Mouse (Mus musculus): Measurements from ENCODE around the gene Pea15a.

The Pea15a gene

GRCm38 (mm10) chr1:172204814-172205740 lies 1.5 kb downstream of the Pea15a start:
- no peak for DNase-seq (ENCODE audit: low read depth in 2 of 2, low spot score in 2 of 2)

DNA sequence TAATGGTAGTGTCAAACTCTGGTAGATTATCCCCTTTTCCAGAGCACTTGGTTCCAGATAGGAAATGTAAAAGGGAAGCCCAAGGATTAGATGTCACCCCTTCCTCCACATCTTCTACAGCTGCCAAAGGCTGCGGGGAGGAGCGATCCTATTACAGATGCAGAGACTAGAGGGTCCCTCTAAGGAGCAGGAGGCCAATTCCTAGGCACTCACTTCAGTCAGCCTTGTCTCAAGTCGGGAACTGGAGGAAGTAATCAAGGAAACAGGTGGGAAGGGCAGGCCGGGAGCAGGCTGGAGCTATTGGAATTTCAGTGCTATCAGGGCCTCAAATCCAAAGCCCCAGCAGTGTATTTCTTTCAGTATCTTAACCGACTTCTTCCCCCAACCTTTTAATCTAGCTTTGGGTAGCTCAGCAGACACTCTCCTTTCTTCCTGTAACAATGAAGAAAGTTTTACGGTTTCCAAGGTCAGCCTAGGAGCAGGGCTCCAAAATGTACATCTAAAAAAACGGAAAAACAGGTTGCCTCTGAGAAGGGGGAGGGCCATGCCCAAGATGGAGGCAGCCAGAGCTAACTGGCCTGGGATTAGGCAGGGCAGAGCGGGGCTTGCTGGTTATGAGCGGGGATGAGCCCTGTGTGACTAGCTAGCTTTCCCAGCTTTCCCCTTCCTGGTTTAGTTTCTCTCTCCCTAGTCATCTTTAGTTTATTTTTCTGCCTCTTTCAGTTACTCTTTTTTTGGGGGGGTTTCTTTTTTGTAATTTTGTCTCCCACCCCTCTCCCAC lies 2.4 kb downstream of the Pea15a start:
- DNase-seq (ENCODE audit: low read depth in 2 of 2, low spot score in 2 of 2): no peak

DNA sequence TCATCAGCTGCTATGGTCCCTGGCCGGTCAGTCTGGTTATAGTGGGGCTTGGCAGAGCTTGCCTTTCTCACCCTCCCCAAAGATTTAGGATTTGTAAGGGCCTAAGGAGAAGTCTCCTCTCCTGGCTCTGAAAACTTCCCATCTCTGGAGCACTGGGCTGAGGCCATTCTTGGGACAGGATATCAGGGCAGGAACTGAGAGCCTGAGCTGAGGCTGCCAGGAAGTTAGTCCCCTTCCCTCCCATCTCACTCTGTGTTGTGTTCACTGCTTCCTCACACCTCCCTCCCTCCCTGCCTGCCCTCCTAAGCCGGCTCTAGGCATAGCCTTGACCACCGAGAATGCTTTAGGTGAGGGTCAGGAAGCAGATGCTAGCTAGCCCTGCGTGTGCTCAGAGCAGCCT lies 3.0 kb downstream of the Pea15a start:
- DNase-seq (ENCODE audit: low read depth in 2 of 2, low spot score in 2 of 2): no peak

GRCm38 (mm10) chr1:172202894-172203522 lies 3.6 kb downstream of the Pea15a start:
- no peak for DNase-seq (ENCODE audit: low read depth in 2 of 2, low spot score in 2 of 2)

DNA sequence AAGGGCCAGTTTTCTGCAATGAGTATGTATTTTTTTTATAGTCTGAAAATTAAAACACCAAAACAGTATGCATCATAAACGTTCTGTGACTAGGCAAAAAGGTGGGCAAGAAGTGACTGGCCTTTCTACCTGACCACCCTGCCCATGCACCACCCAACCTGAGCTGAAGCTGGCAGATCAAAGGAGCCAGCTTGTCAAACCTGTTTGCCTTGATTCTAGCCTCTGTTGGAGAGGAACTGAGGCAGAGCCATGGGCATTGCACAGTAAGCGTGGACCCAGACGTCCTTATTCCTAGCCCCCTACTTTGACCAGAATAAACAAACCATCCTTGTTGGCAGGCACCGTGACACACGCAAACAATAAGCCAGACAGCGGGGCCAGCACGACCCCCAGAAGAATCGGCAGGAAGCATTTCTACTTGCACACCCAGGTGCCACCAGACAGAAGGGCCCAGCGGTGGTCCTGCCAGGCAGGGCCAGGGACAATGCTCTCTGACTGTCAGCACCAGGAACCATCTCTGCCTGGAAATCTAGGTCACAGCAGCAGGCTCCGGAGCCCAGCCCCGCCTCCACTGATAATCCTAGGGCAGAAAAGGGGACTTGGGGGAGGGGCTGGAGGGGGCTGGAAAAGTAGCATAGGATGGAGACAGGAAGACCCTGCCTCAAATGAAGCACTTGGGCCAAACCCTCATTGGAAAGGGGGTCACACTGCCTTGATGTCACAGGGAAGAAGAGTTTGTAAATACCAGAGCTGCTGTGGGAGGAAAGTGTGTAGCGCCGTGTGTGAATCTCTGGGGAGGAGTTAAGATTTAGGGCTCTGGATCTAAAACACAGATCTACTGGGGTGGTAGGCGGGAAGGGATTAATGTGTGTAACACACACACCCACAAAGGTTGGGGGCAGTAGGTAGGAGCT lies 4.4 kb downstream of the Pea15a start:
- no peak for DNase-seq (ENCODE audit: low read depth in 2 of 2, low spot score in 2 of 2)

DNA sequence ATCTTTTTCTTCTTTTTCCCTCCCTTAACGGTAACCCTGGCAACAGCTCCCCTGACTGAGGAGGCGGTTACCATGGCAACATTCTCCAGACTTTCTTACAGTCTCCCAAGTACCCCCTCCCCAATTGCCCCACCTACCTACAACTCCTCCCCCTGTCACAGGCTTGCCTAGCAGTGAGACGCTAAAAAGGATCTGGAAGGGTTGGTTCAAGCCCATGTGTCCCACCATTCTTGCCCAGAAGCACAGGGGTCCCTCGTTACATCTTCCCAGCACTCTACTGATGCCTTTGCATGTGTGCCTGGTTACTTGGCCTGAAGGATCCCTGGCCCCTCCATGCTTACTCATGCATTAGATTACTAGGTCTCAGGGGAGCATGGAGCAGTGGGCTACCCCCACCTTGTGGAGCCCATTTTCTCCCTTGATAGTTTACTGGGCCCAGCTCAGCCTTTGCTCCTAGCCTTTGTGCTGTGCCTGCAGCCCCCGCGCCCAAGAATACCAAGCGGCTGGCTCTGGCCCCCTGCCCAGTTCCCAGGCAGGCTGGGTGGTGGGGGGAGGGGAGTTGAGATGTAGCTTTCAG lies 5.6 kb downstream of the Pea15a start:
- DNase-seq (ENCODE audit: low read depth in 2 of 2, low spot score in 2 of 2): no peak

DNA sequence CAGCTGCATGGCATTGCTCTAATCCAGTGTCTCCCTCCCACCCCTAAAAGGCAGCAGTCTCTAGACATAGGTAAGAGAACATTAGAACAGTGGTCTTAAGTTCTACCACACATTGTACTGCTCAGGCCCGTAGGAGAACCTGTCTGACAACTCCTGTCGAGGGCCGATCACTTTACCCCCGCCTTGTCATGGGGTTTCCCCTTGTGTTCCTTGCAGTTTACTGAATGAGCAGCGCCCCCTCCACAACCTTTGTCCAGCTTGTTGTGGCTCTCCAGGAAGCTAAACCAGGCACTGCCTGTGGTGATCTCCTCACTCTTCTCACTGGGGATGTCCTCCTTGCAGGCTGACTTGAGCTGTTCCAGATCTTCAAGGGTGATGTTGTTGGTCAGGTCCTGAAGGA lies 6.4 kb downstream of the Pea15a start:
- no peak for DNase-seq (ENCODE audit: low read depth in 2 of 2, low spot score in 2 of 2)

GRCm38 (mm10) chr1:172198996-172199395 lies 7.6 kb downstream of the Pea15a start:
- no peak for DNase-seq (ENCODE audit: low read depth in 2 of 2, low spot score in 2 of 2)

DNA sequence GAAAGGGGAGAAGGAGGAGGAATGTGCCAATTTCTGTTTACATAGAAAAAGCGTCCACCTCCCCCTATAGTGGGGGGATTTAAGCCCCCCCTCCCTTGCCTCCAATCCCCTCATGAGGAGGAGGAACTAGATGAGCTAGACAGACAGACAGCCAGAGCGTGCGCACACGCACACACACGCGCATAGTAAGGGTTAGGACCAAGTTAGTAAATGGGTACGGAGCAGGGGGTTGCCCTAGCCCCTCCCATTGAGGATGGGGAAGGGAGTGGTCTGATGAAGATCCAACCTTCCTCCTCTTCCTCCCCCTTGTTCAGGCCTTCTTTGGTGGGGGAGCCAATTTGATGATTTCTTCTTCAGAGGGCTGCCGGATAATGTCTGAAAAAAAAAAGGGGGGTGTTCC lies 8.3 kb downstream of the Pea15a start:
- no peak for DNase-seq (ENCODE audit: low read depth in 2 of 2, low spot score in 2 of 2)

- no peak for DNase-seq (ENCODE audit: low read depth in 2 of 2, low spot score in 2 of 2)
Observed at GRCm38 (mm10) chr1:172197851-172198250, 8.8 kb downstream of the Pea15a start.

GRCm38 (mm10) chr1:172197146-172197545 lies 9.5 kb downstream of the Pea15a start:
- DNase-seq (ENCODE audit: low read depth in 2 of 2, low spot score in 2 of 2): peak in 1 of 2 experiments; percentile 11

DNA sequence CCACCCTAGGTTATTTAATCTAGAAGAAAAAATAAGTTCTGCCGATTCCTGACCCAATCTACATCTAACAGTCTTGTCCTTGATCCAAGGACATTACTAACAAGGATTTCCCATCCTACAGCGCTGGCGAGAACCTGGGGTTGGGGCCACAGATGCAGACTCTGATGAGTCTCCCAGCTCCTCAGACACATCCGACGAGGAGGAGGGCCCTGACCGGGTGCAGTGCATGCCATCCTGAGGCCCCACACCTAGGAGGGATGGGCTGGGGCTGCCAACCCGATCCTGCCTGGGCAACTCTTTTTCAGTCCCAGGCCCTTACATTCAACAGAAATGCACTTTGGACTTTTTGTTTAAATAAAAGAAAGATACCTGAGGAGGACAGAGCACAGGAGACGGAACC lies 12.2 kb downstream of the Pea15a start:
- DNase-seq (ENCODE audit: low read depth in 2 of 2, low spot score in 2 of 2): no peak

DNA sequence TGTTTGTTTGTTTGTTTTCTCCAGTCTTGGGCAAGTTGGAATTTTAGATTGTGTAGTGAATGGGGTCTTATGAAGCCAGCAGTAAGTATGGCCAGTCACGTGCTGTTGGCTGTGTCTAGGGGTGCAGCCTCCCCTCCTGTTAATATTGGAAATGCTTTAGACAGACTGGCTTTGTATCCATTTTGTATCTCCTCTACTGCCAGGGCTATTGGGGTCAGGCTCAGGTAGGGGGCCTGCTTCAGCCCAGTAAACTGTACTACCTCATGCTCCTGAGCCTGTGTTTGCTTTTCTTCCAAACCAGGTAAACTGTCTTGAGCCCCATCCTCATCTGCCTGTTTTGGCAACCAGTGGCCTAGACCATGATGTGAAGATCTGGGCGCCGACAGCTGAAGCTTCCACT lies 14.4 kb downstream of the Pea15a start:
- no peak for DNase-seq (ENCODE audit: low read depth in 2 of 2, low spot score in 2 of 2)

GRCm38 (mm10) chr1:172191578-172191977 lies 15.0 kb downstream of the Pea15a start:
- DNase-seq (ENCODE audit: low read depth in 2 of 2, low spot score in 2 of 2): no peak

DNA sequence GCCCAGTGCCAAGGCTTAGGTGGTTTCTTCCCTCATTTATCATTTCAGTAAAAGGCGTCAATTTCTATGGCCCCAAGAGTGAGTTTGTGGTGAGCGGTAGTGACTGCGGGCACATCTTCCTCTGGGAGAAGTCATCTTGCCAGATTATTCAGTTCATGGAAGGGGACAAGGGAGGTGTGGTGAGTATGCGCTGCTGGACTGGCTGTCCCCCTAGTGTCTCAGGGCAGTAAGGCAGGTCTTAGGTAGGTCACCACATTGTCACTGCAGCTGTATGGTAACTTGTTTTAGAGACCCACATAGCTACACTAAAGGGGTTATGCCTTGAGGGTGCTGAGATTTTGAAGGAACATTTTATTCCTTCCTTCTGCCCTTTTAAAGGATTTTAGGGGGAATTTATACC lies 17.7 kb downstream of the Pea15a start:
- DNase-seq (ENCODE audit: low read depth in 2 of 2, low spot score in 2 of 2): peak in 1 of 2 experiments; percentile 11

DNA sequence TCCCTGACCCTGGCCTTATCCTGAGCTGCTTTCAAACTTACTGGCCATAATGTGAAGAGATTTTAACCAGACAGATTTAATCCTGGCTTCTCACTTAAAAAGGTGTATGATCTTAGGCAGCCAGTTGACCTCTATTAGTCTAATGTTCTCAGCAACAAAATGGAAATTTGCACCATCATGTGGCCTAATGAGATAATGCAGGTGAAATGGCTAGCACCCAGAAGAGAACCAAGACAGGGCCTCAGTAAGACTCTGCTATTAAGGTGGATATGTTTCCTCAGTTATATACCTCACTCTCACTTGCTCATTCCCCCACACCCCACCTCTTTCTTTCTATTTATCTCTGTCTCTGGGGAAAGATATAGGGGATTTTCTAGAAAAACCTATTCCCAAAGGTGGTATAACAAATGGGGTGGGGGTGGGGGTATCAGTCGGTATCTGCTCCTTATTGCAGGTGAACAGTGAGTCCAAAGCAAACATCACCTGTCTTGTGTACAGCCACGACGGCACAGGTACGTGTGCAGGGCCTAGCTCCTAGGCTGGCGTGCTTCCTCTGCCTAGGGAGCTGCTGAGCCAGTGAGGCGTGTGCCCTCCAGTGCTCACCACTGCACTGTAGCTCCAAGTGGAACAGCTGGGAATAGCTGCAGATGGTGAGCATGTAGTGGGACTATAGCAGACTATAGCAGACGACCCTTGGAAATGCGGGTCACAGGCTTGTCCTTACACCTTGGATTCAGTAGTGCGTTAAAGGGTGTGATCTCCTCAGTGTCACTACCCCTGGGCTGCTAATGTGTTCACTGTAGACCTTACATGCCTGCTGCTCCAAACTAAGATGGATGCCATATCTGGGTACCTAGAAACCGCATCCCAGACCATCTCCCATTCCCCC lies 20.0 kb downstream of the Pea15a start:
- no peak for DNase-seq (ENCODE audit: low read depth in 2 of 2, low spot score in 2 of 2)

- no peak for DNase-seq (ENCODE audit: low read depth in 2 of 2, low spot score in 2 of 2)
Observed at GRCm38 (mm10) chr1:172183915-172184314, 22.7 kb downstream of the Pea15a start.

DNA sequence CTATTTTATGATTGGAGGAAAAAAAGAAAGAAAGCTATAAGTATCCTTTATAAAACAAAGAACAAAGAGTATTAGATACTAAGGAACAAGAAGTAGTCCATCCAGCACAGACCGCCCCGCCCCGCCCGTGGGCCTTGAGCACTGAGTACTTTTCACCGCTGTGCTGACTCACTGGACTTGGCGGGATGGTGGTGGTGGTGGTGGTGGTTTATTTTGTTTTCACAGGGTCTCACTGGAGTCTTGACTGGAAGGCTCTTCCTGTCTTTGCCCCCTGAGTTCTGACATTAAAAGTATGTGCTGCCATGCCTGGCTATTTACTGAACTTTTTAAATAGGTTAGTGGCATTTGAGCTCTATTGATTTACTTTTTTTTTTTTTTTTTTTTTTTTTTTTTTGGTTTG lies 23.5 kb downstream of the Pea15a start:
- no peak for DNase-seq (ENCODE audit: low read depth in 2 of 2, low spot score in 2 of 2)

DNA sequence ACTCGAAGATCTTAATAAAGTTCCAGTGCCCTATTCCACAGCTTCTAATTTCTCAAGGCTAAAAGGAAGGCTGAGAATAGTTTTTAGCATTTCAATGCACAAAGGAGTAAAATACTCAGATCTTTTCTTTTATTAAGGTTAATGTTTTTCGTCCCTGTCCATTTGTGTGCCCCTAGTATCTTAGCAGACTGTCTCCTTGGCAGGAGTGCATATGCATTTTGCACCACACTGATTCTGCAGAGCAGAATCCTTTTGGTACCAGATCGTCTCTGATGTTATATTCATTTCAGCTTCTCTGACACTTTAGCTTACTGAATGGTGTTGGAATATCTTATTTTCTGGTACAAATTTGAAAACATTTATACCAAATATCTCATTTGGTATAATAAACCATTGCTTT lies 24.8 kb downstream of the Pea15a start:
- no peak for DNase-seq (ENCODE audit: low read depth in 2 of 2, low spot score in 2 of 2)
